Mouse (Mus musculus) olfactory bulb, adult 2 months (tissue): ENCODE results near the gene E2f4. TPM values are rescaled to one million over a fixed set of nuclear protein-coding genes. Genes with fewer than 3 reads are reported as not detected.

Source experiments
- H3K27ac ChIP-seq: fragments of 200-500 bp; 2 replicates; pipeline ENCODE4 v1.5.1; 2012; ENCODE audit warnings: low read depth, low read length; ENCODE audit not compliant: insufficient read depth
- H3K4me1 ChIP-seq: fragments of 200-500 bp; 2 replicates; pipeline ENCODE4 v1.6.1; 2012; ENCODE audit warnings: low read length; ENCODE audit not compliant: control insufficient read depth, insufficient read depth
- H3K4me3 ChIP-seq: fragments of 200-500 bp; 2 replicates; pipeline ENCODE4 v1.5.1; 2012; ENCODE audit warnings: mild to moderate bottlenecking, low read depth, low read length, moderate library complexity; ENCODE audit not compliant: insufficient read depth
- CTCF ChIP-seq: fragments of 200-500 bp; IDR thresholded peaks from 2 replicates; pipeline ENCODE4 v1.5.1; 2012; ENCODE audit warnings: low read depth, mild to moderate bottlenecking, low read length, moderate library complexity; ENCODE audit not compliant: insufficient read depth
- POLR2A ChIP-seq: fragments of 200-500 bp; IDR thresholded peaks from 2 replicates; pipeline ENCODE4 v1.6.1; 2012; ENCODE audit warnings: mild to moderate bottlenecking, low read depth, low read length, moderate library complexity; ENCODE audit not compliant: insufficient read depth
- WGBS: fragments of 180-500 bp; shearing (Covaris S2); methylation state at CpG from one replicate; pipeline ENCODE4 v1.1.7; 2018; 5-methylcytosine and 5-hydroxymethylcytosine counted together
- polyA plus RNA-seq: library from polyadenylated mRNA; stranded (reverse); fragments of >200 nt; gene quantifications from 2 replicates; pipeline ENCODE4 v1.2.4, GENCODE M21; 2012; ENCODE audit warnings: low replicate concordance; ENCODE audit not compliant: missing spikeins, insufficient read depth, insufficient read length

E2f4 gene
- polyA plus RNA-seq, 1 experiment, result not detected

DNA sequence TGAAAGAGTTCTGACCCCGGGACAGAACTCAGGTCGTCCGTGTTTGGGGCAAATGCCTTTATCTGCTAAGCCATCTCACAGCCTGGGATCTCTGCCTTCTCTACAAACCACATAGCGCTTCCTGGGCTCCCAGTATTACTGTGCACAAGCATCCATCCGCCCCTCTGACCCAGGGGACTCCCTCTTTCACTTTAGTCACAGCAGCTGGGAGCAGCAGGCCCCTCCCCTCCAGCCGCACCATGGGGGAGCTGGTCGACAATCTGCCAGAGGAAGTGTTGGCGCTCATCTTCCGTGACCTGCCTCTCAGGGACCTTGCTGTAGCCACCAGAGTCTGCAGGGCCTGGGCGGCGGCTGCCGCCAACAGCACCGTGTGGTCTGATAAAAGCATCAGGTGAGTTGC, 30.7 kb upstream of the E2f4 start:
- WGBS, result 55% methylated on average over 13 of the region's 13 CpGs
- no peak for TF ChIP-seq POLR2A
- no peak for TF ChIP-seq CTCF

DNA sequence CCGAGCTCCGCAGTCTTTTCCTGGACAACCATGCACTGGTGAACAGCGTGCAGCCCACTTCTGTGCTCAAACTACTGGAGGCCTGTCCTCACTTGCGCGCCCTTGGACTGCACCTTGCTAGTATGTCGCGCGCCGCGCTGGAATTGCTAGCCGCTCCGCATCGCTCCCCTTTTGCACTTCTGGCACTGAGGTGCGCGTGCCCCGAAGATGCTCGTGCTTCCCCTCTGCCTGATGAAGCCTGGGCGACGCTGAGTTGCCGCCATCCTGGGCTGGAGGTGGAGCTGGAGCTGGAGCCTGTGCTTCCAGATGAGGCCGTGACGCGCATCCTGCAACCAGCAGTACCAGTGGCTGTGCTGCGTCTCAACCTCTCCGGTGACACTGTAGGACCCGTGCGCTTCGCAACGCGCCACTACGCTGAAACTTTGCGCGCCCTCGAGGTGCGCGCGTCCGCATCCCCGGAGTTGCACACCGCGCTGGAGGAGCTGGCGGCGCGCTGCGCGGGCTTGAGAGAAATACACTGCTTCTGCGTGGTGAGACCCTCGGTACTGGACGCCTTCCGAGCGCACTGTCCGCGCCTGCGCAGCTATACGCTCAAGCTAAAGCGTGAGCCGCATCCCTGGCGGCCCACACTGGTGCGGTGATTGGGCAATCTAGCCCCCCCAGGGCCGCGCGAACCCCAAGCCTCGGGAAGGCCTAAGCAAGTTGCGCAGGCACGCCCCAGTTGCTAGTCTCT, 29.0 kb upstream of the E2f4 start:
- TF ChIP-seq POLR2A (0 out of 2 replicates have a peak, but pooled peaks have one; percentile 24), CTCF (no peak)
- Histone ChIP-seq H3K27ac (peak overlapping the region; percentile 58), H3K4me1 (peaks cover 37% of the 10 kb centered on the region), H3K4me3 (peak overlapping the region; percentile 50)
- WGBS, result 3% methylated on average over 65 of the region's 65 CpGs

More for the DNA sequence above, 30.7 kb upstream of the E2f4 start:
- Histone ChIP-seq H3K27ac (no peak overlapping the region), H3K4me3 (no peak overlapping the region), H3K4me1 (peaks cover 37% of the 10 kb centered on the region)

DNA sequence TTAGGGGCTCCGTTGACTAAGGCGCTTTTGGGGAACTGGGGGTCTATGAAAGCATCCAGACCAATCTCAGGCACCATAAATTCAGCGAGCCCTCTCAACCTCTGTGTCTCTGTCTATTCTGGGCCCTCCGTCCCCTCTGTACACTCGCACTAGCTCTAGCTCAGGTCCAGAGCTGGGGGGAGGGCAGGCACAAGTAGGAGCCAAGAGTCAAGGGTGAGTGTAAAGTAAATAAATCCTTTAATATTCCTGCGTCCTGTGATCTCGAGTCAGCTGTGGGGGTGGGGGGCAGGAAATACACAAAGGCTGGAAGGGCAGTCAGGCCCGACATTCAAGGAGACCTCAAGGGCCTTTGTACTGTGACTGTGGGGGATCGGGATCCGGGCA, 28.4 kb upstream of the E2f4 start:
- TF ChIP-seq POLR2A, result no peak
- no peak for TF ChIP-seq CTCF
- WGBS, result 5% methylated on average over 10 of the region's 10 CpGs
- Histone ChIP-seq H3K4me1 (peaks cover 35% of the 10 kb centered on the region), H3K4me3 (peak overlapping the region; percentile 50), H3K27ac (peak overlapping the region; percentile 58)

DNA sequence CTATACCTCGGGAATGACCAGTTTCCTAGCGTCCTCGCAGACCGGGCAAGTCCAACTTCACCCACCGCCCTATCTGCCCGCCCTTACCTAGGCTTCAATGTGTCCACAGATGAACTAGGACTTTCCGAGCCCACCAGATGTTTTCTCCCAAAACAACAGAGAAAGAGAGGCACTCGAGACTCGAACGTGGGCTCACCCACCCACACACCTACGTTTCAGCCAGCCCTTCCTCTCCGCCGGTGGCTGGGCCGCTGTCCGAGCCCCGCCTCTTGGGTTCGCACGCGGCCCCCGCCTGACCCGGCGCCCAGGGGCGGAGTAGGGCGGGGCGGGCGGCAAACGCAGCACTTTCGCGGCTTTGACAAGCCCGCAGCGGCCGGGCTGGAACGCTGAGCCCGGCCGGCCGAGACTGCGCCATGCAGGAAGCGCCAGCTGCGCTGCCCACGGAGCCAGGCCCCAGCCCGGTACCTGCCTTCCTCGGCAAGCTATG, 28.0 kb upstream of the E2f4 start, which contains the start of gene Hsf4:
TSS of gene Hsf4 (plus strand) at position 341 of the 487 bp plus-strand sequence.
- under 1% methylated on average over 42 of the region's 42 CpGs for WGBS
- Histone ChIP-seq H3K27ac (peak within 1 kb of the TSS; percentile 58), H3K4me1 (peaks cover 31% of the 10 kb centered on the region), H3K4me3 (peak within 1 kb of the TSS; percentile 50)
- TF ChIP-seq CTCF, result no peak
- no peak; the same call in 1 of the 2 replicates for TF ChIP-seq POLR2A

DNA sequence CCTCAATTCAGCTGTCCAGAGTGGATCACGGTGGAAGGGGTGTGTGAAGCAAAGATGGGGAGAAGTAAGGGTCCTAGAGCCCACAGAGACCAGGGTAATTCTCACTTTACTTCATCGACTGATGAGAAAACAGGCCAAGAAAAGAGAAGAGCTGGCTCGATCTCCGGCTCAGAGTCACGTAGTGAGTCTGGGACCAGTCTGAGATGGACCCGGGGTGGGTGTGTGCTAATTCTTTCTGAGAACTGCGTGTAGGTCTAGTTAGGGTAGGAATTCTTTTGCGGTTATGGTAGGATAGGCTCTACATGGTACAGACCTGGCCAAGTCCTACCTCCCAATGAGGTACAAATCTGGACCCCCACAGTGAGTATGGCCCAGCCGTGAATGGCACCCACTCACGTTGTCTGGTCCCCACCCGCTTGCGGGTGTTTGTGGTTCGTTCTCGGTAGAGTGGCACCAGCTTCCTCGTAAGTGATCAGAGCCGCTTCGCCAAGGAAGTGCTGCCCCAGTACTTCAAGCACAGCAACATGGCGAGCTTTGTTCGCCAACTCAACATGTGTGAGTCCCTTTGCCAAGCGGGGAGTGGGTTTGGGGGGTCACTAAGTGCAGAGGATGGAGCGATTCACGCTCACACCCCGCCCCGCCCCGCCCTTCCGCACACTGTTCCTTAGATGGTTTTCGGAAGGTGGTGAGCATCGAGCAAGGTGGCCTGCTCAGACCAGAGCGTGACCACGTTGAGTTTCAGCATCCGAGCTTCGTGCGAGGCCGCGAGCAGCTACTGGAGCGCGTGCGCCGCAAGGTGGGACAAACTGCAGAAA, 27.2 kb upstream of the E2f4 start:
- Histone ChIP-seq H3K27ac (0 out of 2 replicates have a peak overlapping the region, but pooled peaks have one; percentile 58), H3K4me1 (peaks cover 29% of the 10 kb centered on the region), H3K4me3 (peak overlapping the region; percentile 50)
- WGBS, result 27% methylated on average over 39 of the region's 39 CpGs
- no peak for TF ChIP-seq CTCF
- no peak for TF ChIP-seq POLR2A

DNA sequence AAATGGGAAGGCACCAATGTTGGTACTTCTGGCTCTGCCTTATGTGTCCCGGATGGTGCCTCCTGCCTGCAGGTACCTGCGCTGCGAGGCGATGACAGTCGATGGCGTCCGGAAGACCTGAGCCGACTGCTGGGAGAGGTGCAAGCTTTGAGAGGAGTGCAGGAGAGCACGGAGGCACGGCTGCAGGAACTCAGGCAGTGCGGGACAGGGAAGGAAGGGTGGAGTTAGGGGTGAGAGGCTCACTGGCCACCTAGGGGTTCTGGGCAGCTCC, 26.6 kb upstream of the E2f4 start:
- H3K4me1 ChIP-seq, result peaks cover 30% of the 10 kb centered on the region
- no peak overlapping the region for H3K4me3 ChIP-seq
- 30% methylated on average over 11 of the region's 11 CpGs for WGBS
- no peak for TF ChIP-seq CTCF
- TF ChIP-seq POLR2A, result no peak
- H3K27ac ChIP-seq, result no peak overlapping the region

DNA sequence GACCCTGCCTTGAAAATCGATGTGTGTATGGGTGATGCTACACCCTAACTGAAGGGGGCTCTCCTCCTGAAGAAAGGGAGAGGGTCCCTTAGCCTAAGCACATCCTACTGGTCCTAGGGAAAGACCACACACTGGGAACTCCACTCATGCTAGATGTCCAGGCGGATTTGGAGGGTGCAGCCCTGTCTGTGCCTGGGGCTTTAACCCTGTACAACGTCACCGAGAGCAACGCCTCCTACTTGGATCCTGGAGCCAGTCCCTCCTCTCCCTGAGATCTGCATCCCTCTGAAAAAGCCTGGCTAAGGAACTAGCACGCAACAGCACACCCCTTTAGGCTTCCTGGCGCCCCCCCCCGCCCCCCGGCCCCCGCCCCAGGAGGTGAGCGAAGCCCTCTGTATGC, 22.1 kb upstream of the E2f4 start:
- Histone ChIP-seq H3K27ac (no peak overlapping the region), H3K4me1 (peaks cover 22% of the 10 kb centered on the region), H3K4me3 (no peak overlapping the region)
- TF ChIP-seq POLR2A, result no peak
- TF ChIP-seq CTCF, result no peak
- WGBS, result 5% methylated on average over 11 of the region's 11 CpGs

DNA sequence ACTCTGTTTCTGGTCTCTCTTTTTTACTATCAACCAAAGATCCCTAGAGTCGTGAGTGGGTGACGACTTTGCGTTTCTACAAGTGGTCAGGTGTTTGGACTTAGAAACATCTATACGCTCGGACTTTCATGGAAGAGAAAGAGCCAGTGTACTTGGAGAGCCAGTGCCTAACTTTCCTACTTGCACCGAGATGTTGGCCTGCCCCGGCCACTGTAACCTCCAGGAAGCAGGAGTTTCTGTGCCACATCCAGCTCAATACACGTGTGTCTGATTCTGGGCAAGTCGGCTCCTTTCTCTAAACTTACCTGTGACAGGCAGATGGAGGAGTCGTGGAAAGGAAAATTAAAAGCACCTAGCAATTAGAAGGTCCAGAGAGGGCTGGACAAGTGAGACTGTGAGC, 21.6 kb upstream of the E2f4 start, which contains the start of gene Nol3:
TSS of gene Nol3 (plus strand) at position 301 of the 400 bp plus-strand sequence.
- Histone ChIP-seq H3K27ac (no peak within 1 kb of the TSS), H3K4me1 (peaks cover 17% of the 10 kb centered on the region), H3K4me3 (peak within 1 kb of the TSS; percentile 53)
- 7% methylated on average over 10 of the region's 10 CpGs for WGBS
- TF ChIP-seq POLR2A (no peak), CTCF (no peak)

DNA sequence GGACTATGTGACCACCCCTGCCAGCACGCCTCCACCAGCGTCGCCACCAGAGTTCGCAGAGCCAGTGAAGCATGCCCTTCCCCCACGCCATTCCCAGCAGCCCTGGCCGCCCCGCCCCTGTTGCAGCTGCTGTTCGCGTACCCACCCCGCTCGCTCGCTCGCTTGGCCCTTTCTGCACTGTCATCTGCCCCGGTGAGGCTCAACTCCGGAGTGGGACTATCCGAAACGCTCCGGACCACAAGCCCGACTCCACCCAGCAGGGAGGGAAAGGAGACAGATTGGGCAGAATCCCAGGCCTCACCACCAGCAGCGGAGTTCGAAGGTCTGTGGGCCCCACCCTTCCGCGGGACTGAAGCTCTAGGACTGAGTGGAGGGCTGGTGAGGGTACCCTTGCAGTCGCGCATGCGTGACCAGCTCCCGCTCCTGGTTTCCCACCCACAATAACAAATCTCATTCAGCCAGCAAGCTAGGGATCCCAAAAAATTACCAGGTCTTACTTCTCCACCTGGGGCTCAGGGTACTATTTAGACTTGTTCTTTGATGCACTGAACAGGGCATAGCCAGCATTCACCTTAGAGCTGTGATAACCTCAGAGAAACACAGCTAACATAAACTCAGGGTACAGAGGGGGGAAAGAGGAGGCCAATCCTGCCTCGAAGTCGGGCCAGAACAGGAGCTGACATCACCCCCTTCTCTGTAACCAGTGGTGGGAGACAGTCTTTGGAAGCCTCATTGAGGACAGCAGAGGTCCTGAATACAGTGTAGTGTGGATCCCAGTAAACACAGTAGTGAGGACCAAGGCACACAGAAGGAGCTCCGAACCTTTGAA, 21.0 kb upstream of the E2f4 start:
- Histone ChIP-seq H3K4me1 (peaks cover 16% of the 10 kb centered on the region), H3K4me3 (peak overlapping the region; percentile 53), H3K27ac (no peak overlapping the region)
- 4% methylated on average over 30 of the region's 30 CpGs for WGBS
- no peak for TF ChIP-seq POLR2A
- TF ChIP-seq CTCF, result no peak
